Mouse (Mus musculus) subcutaneous adipose tissue, adult 2 months (tissue): Measurements from ENCODE around the gene Boc. TPM values are rescaled to one million over a fixed set of nuclear protein-coding genes. Genes with fewer than 3 reads are reported as not detected.

Source experiments
- polyA plus RNA-seq: library from polyadenylated mRNA; depleted of rRNA; stranded (reverse); fragments of >200 nt; gene quantifications from 2 replicates; pipeline ENCODE4 v1.2.3, GENCODE M21; 2012; ENCODE audit warnings: low replicate concordance; rRNA removed

Boc gene
- 16.9 and 23.2 TPM in 2 replicates for polyA plus RNA-seq

GRCm38 (mm10) chr16:44558471-44559329 lies at the start of gene Boc:
Gene Boc (minus strand): TSS chr16:44558897.

Other genes with a start within 250 kb of the Boc start
- 0.40 and 4.4 TPM in 2 replicates for gene Sidt1, start 225.7 kb downstream of the Boc start, polyA plus RNA-seq
- 6.8 and 13.1 TPM in 2 replicates for gene Spice1, start 211.8 kb downstream of the Boc start, polyA plus RNA-seq
- gene Cfap44, start 164.1 kb downstream of the Boc start, polyA plus RNA-seq = not detected in 2 replicates
- 3.4 and 7.2 TPM in 2 replicates for gene Nepro, start 165.4 kb upstream of the Boc start, polyA plus RNA-seq
- 9.2 and 9.8 TPM in 2 replicates for gene Gtpbp8, start 187.5 kb upstream of the Boc start, polyA plus RNA-seq
- gene Cd200r1, start 206.8 kb upstream of the Boc start, polyA plus RNA-seq = 2.6 and 2.9 TPM in 2 replicates